Mouse (Mus musculus): ENCODE data around the gene Myh14. TPM values are rescaled to one million over a fixed set of nuclear protein-coding genes. Genes with fewer than 3 reads are reported as not detected.
A peak's percentile ranks its signal among the peaks of the same experiment; 100 is the strongest.

The Myh14 gene
- polyA plus RNA-seq, 1 experiment from 2014 or later: 2.4 TPM

DNA sequence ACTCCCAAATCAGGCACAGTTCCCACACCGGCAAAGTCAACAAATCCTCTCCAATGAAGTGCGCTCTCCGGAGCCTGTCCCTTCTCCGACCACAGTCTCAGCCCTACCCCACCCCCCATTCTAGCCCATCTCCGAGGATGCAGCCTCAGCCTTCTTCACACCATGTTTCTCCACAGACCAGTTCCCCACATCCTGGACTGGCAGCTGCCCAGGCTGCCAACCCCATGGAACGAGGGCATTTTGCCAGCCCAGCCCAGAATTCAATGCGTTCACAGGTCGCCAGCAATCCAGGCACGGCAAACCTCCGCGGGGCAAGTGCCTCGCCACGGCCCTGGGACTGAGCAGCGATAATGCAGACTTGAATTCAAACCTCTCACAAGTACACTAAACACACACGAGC is 24.7 kb downstream of the Myh14 start:
- no peak overlapping the region for H3K27ac ChIP-seq
- peaks cover 54% of the 10 kb centered on the region for H3K27me3 ChIP-seq (ENCODE audit: insufficient read depth, poor library complexity, severe bottlenecking)
- no peaks in the 10 kb centered on the region for H3K9me3 ChIP-seq
- 29% methylated on average over 15 of the region's 15 CpGs for WGBS
- H3K4me3 ChIP-seq: no peak overlapping the region
- DNase-seq (ENCODE audit: low spot score): no peak
- H3K4me1 ChIP-seq (replicated peaks): peaks cover 6% of the 10 kb centered on the region
- H3K36me3 ChIP-seq: no peaks in the 10 kb centered on the region

DNA sequence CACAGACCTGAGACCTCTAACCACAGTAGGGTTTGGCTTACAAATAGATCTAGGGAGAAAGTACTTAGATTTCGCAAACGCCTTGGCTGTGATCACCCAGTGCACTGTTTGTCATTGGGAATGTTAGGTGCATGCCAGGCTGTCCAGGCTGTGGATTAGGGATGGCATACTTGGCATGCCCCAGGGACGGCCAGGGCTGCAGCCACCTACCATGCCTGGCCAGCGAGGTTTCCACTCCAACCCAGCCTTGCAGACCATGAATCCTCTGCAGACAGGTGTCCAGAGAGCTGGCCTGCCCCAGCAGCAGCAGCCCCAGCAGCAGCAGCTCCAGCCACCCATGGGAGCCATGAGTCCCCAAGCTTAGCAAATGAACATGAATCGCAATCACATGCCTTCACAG is 25.4 kb downstream of the Myh14 start:
- no peak overlapping the region for H3K4me3 ChIP-seq
- H3K27ac ChIP-seq: no peak overlapping the region
- peaks cover 61% of the 10 kb centered on the region for H3K27me3 ChIP-seq (ENCODE audit: insufficient read depth, poor library complexity, severe bottlenecking)
- H3K9me3 ChIP-seq: no peaks in the 10 kb centered on the region
- no peaks in the 10 kb centered on the region for H3K36me3 ChIP-seq
- 78% methylated on average over 5 of the region's 5 CpGs for WGBS
- H3K4me1 ChIP-seq (replicated peaks): peaks cover 8% of the 10 kb centered on the region
- DNase-seq (ENCODE audit: low spot score): no peak

DNA sequence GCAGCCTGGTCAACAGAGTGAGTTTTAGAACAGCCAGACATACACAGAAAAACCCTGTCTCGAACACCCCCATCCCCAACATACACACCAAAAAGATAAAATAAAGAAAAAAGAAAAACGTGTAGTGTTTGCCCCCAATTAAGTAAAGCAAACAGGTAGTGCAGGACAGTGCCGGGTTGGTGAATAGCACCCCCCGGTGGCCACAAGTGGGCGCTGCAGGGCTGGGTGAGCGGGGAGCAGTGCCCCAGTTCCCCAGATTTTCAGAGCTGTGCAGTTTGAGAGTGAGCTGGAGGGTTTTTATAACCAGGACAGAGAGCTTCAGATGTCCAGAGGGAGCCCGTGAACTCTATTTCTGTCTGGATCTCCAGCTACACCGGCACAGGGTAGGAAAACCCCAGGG is 28.8 kb downstream of the Myh14 start:
- 34% methylated on average over 8 of the region's 8 CpGs for WGBS
- Histone ChIP-seq H3K4me1 (replicated peaks) (peaks cover 14% of the 10 kb centered on the region), H3K9me3 (0 out of 2 replicates have a peak, but pooled peaks cover 2% of the 10 kb centered on the region), H3K36me3 (no peaks in the 10 kb centered on the region), H3K27ac (no peak overlapping the region), H3K4me3 (no peak overlapping the region), H3K27me3 (ENCODE audit: insufficient read depth, poor library complexity, severe bottlenecking) (peaks cover 93% of the 10 kb centered on the region)
- DNase-seq (ENCODE audit: low spot score): no peak

DNA sequence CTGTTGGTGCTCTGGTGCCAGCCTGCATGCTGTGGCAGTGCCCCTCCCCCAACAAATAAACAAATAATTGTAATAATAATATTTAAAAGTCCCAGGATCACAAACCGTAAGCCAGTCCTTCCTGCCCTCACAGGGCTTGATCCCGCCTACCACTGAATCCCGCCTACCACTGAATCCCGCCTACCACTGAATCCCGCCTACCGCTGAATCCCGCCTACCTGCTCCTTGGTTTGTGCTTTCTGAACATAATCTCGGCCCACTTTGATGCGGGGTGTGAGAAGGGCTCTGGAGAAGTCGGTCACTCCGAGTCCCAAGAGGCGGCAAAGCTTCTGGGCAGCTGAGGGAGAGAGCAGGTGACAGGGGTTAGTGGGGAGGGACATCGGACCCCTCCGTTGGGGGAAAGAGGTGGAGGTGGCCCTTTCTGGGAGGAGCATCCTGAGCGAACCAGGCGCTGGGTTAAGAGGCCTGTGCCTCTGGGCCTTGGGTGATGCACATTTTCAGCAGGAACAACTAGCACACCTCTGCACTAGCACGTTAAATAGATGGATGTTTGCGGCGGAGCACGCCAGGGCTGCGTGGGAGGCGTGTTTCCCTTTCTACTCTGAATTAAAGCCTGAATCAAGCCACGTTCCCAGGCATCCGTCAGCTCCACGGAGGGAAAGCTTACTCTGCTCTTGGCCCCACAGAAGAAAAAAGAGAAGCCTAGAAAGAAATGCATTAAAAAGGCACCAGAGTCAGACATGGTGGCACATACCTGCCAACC is 29.6 kb downstream of the Myh14 start:
- 0 out of 2 replicates have a peak, but pooled peaks cover 4% of the 10 kb centered on the region for H3K9me3 ChIP-seq
- no peak for DNase-seq (ENCODE audit: low spot score)
- whole genome bisulfite sequencing: 20% methylated on average over 25 of the region's 25 CpGs

DNA sequence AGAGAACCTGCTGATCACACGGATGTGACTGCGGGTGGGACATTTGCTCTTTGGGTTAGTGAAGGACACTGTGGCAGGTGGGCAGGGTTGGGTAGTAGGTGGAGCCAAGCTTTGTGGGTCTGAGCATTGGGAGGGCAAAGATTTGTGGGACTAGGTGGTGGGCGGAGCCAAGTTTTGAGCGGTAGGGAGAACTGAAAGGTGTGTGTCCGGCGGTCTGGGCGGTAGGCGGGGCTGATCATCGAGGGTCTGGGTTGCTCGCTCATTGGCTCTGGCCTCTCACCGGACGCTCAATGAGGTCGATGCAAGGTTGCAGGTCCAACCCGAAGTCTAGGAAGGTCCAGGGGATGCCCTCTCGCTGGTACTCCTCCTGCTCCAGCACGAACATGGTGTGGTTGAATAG is 32.0 kb downstream of the Myh14 start:
- Histone ChIP-seq H3K27ac (no peak overlapping the region), H3K9me3 (0 out of 2 replicates have a peak, but pooled peaks cover 4% of the 10 kb centered on the region), H3K4me1 (replicated peaks) (peaks cover 14% of the 10 kb centered on the region), H3K27me3 (ENCODE audit: insufficient read depth, poor library complexity, severe bottlenecking) (peaks cover 84% of the 10 kb centered on the region), H3K36me3 (no peaks in the 10 kb centered on the region), H3K4me3 (peak overlapping the region; percentile 35)
- DNase-seq (ENCODE audit: low spot score): no peak
- WGBS: 2% methylated on average over 16 of the region's 16 CpGs

More for the DNA sequence above, 29.6 kb downstream of the Myh14 start:
- Histone ChIP-seq H3K36me3 (no peaks in the 10 kb centered on the region), H3K27me3 (ENCODE audit: insufficient read depth, poor library complexity, severe bottlenecking) (peaks cover 94% of the 10 kb centered on the region), H3K4me3 (peak overlapping the region; percentile 20; the same call in 1 of the 2 replicates), H3K27ac (no peak overlapping the region), H3K4me1 (replicated peaks) (peaks cover 14% of the 10 kb centered on the region)

DNA sequence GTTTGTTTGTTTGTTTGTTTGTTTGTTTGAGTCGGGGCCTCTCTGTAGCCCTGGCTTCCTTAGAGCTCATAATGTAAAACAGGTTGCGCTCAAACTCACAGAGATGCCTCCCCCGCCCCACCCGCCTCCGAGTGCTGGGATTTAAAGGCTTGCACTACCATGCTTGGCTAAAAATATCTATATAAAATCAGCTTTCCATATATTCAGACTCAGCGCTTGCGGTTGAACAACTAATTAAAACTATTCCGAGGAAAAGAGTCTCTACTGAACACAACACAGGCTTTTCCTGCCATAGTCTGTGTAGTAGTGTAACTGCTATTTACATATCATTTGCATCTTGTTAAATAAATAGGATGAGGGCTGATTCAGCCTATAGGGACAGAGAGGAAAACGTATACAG is 34.0 kb downstream of the Myh14 start:
- Histone ChIP-seq H3K4me3 (no peak overlapping the region), H3K27me3 (ENCODE audit: insufficient read depth, poor library complexity, severe bottlenecking) (peaks cover 80% of the 10 kb centered on the region), H3K36me3 (no peaks in the 10 kb centered on the region), H3K27ac (no peak overlapping the region), H3K9me3 (0 out of 2 replicates have a peak, but pooled peaks cover 4% of the 10 kb centered on the region), H3K4me1 (replicated peaks) (peaks cover 17% of the 10 kb centered on the region)
- no peak for DNase-seq (ENCODE audit: low spot score)
- whole genome bisulfite sequencing: 85% methylated on average over 9 of the region's 9 CpGs

DNA sequence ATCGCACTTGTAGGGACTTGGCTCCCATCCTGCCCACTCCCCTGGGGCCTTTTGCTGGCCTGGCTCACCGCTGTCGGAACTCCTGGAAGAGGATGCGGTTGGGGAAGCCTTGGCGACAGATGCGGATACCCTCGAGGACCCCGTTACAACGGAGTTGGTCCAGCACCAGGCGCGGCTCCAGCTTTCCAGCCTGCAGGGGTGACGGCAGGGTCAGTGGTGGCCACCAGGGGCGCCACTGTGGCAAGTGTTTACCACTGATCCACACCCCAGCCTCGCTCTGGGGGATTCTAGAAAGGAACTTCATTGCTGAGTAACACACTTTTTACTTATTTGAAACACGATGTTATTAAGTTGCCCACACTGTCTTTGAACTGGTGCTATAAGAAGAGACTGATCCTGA is 37.2 kb downstream of the Myh14 start:
- 0 out of 2 replicates have a peak, but pooled peaks cover 3% of the 10 kb centered on the region for H3K4me1 ChIP-seq (replicated peaks)
- H3K36me3 ChIP-seq: no peaks in the 10 kb centered on the region
- H3K4me3 ChIP-seq: no peak overlapping the region
- DNase-seq (ENCODE audit: low spot score): peak; percentile 28
- H3K27me3 ChIP-seq (ENCODE audit: insufficient read depth, poor library complexity, severe bottlenecking): peaks cover 56% of the 10 kb centered on the region
- 15% methylated on average over 15 of the region's 15 CpGs for WGBS
- no peak overlapping the region for H3K27ac ChIP-seq
- 0 out of 2 replicates have a peak, but pooled peaks cover 4% of the 10 kb centered on the region for H3K9me3 ChIP-seq

DNA sequence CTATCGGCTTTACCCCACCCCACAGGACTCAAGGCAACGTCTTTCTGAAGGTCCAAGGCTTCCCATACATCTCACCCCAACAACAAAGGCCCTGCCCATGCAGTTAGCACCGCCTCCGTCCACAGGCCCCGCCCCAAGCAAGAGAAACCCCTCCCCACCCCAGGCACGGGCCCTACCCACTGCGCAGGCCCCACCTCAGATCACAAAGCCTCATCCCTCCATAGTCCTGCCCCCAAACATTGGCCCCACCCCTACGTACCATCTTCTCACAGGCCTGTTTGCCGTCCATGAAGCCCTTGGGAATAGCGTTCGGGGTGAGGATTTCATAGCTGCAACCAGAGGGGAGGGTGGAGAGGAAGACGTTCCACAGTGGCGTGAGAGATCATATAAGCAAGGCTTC is 38.0 kb downstream of the Myh14 start:
- no peaks in the 10 kb centered on the region for H3K36me3 ChIP-seq
- H3K27me3 ChIP-seq (ENCODE audit: insufficient read depth, poor library complexity, severe bottlenecking): peaks cover 48% of the 10 kb centered on the region
- H3K4me3 ChIP-seq: no peak overlapping the region
- no peak for DNase-seq (ENCODE audit: low spot score)
- 0 out of 2 replicates have a peak, but pooled peaks cover 3% of the 10 kb centered on the region for H3K4me1 ChIP-seq (replicated peaks)
- 26% methylated on average over 13 of the region's 13 CpGs for whole genome bisulfite sequencing
- H3K9me3 ChIP-seq: 0 out of 2 replicates have a peak, but pooled peaks cover 4% of the 10 kb centered on the region
- H3K27ac ChIP-seq: no peak overlapping the region

DNA sequence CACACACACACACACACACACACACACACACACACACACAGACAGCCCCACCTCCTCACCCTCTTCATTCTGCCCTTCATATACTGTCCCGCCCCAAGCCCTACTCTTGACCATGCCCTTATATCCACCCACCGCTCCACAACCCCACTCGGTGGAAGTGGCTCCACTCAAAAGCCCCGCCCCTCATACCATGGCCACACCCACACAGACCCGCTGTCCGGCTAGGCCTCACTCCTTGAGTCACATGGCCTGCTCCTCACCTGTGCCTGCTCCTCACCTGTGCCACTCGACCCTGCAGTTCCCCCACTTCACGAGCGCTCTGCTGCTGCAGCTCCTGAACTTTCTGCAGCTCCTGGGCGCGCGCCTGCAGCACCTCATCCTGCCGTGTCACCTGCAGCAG is 40.2 kb downstream of the Myh14 start:
- Histone ChIP-seq H3K9me3 (no peaks in the 10 kb centered on the region), H3K36me3 (no peaks in the 10 kb centered on the region), H3K27ac (no peak overlapping the region), H3K4me1 (replicated peaks) (0 out of 2 replicates have a peak, but pooled peaks cover 3% of the 10 kb centered on the region), H3K4me3 (no peak overlapping the region), H3K27me3 (ENCODE audit: insufficient read depth, poor library complexity, severe bottlenecking) (peaks cover 33% of the 10 kb centered on the region)
- WGBS: 84% methylated on average over 13 of the region's 13 CpGs
- DNase-seq (ENCODE audit: low spot score): no peak

DNA sequence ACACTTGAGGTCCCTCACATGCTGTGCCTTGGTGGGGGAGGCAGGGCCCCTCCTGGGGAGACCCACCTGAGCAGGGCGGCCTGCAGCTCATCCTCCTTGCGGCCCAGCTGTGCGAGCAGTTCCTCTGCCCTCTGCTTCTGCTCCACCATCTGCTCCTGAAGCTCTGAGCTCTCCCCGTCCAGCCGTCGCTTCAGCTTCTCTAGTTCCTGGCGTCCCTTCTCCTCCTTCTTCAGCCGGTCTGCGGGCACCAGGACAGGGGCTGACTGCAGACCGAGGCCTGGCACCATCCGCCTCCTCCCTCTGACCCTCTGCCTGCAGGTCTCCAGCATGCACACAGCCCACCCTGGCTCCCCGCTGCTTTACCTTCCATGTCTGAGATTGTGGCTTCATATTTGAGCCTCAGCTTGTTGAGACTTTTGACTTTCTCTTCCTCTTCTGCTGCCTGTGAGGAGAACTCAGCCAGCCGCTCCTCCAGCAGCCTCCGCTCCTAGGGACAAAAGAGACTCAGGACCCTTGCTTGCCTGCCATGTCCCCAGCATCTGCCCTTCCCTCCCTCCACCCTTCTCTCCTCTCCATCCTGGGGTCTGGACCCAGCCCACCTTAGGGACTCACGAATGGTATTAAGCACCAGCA is 42.1 kb downstream of the Myh14 start:
- Histone ChIP-seq H3K36me3 (no peaks in the 10 kb centered on the region), H3K4me3 (no peak overlapping the region), H3K27ac (no peak overlapping the region), H3K27me3 (ENCODE audit: insufficient read depth, poor library complexity, severe bottlenecking) (peaks cover 30% of the 10 kb centered on the region), H3K4me1 (replicated peaks) (peaks cover 12% of the 10 kb centered on the region; the same call in 1 of the 2 replicates), H3K9me3 (no peaks in the 10 kb centered on the region)
- DNase-seq (ENCODE audit: low spot score): no peak
- WGBS: 83% methylated on average over 15 of the region's 15 CpGs

DNA sequence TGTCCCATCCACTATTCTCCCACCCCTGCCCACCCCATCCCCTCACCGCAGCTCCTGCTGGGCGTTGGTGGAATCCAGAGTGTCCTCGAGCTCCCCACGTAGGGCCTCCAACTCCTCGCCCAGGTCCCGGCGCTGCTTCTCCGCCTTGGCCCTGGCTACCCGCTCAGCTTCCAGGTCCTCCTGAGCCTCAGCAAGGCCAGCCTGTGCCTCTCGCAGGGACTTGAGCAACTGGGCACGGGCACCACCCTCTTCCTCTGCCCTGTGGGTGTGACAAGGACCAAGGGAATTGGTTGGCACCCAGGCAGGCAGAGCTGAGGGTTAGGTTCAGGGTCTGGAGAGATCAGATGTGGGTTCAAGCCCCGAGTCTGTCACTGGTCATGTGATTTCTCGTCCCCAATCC is 43.7 kb downstream of the Myh14 start:
- H3K4me3 ChIP-seq: no peak overlapping the region
- no peak for DNase-seq (ENCODE audit: low spot score)
- H3K9me3 ChIP-seq: no peaks in the 10 kb centered on the region
- H3K27ac ChIP-seq: no peak overlapping the region
- no peaks in the 10 kb centered on the region for H3K36me3 ChIP-seq
- 87% methylated on average over 13 of the region's 13 CpGs for WGBS
- H3K27me3 ChIP-seq (ENCODE audit: insufficient read depth, poor library complexity, severe bottlenecking): peaks cover 17% of the 10 kb centered on the region; the same call in 1 of the 2 replicates
- peaks cover 10% of the 10 kb centered on the region; the same call in 1 of the 2 replicates for H3K4me1 ChIP-seq (replicated peaks)

DNA sequence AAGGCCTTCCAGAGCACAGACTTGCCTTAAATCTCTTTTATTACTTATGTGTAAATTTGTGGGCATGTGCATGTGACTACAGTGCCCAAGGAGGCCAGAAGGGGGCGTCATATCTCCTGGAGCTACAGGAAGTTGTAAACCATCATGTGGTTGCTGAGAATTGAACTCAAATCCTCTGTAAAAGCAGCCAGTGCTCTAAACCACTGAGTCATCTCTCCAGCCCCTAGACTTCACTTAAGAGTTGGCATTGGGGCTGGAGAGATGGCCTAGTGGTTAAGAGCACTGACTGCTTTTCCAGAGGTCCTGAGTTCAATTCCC is 44.6 kb downstream of the Myh14 start:
- peaks cover 10% of the 10 kb centered on the region; the same call in 1 of the 2 replicates for H3K4me1 ChIP-seq (replicated peaks)
- H3K27ac ChIP-seq: no peak overlapping the region
- H3K9me3 ChIP-seq: no peaks in the 10 kb centered on the region
- no peaks in the 10 kb centered on the region for H3K36me3 ChIP-seq
- peaks cover 12% of the 10 kb centered on the region for H3K27me3 ChIP-seq (ENCODE audit: insufficient read depth, poor library complexity, severe bottlenecking)
- no peak overlapping the region for H3K4me3 ChIP-seq
- DNase-seq (ENCODE audit: low spot score): no peak
- WGBS: 58% methylated on average over 1 of the region's 1 CpGs

Measured in hindbrain, embryonic 10.5 days (tissue).